Mouse (Mus musculus): ENCODE measurements around the gene Cnp.

GRCm38 (mm10) chr11:100623867-100624266 is 49.2 kb downstream of the Cnp start:
- TF ChIP-seq FLI1 (IDR thresholded peaks at IDR 0.05; ENCODE audit: low read length) (no peak), GATA1 (IDR thresholded peaks at IDR 0.05; ENCODE audit: borderline replicate concordance, low read length) (no peak)

Data from megakaryocyte, embryonic 14.5 days (primary cell).